Mouse (Mus musculus) embryonic facial prominence, embryonic 15.5 days (tissue): ENCODE data around the gene Dusp7. TPM values are rescaled to one million over a fixed set of nuclear protein-coding genes. Genes with fewer than 3 reads are reported as not detected.

ENCODE experiments used
- ATAC-seq: fragments of 200-750 bp; cut with Nextera tagmentation; 2 replicates; pipeline ENCODE4 v1.8.0; 2017; ENCODE audit warnings: low read depth, moderate TSS enrichment; ENCODE audit not compliant: insufficient number of reproducible peaks, low FRiP score, low TSS enrichment
- H3K27ac ChIP-seq: fragments of 300-500 bp; sonication (generic); replicated peaks from 2 replicates; pipeline ENCODE4 v1.5.1; 2015; ENCODE audit warnings: mild to moderate bottlenecking, inconsistent platforms
- H3K27me3 ChIP-seq: fragments of 300-500 bp; sonication (generic); 2 replicates; pipeline ENCODE4 v1.6.1; 2015; ENCODE audit warnings: inconsistent platforms
- H3K36me3 ChIP-seq: fragments of 300-500 bp; sonication (generic); 2 replicates; pipeline ENCODE4 v1.6.1; 2015; ENCODE audit warnings: mild to moderate bottlenecking, inconsistent platforms
- H3K4me1 ChIP-seq: fragments of 300-500 bp; sonication (generic); 2 replicates; pipeline ENCODE4 v1.6.1; 2015; ENCODE audit warnings: inconsistent platforms
- H3K4me2 ChIP-seq: fragments of 300-500 bp; sonication (generic); replicated peaks from 2 replicates; pipeline ENCODE4 v1.6.1; 2015; ENCODE audit warnings: mild to moderate bottlenecking, inconsistent platforms
- H3K4me3 ChIP-seq: fragments of 300-500 bp; sonication (generic); replicated peaks from 2 replicates; pipeline ENCODE4 v1.5.1; 2015; ENCODE audit warnings: mild to moderate bottlenecking, inconsistent platforms
- H3K9ac ChIP-seq: fragments of 300-500 bp; sonication (generic); 2 replicates; pipeline ENCODE4 v1.6.1; 2015; ENCODE audit warnings: inconsistent platforms
- H3K9me3 ChIP-seq: fragments of 300-500 bp; sonication (generic); replicated peaks from 2 replicates; pipeline ENCODE4 v1.6.1; 2016; ENCODE audit warnings: inconsistent platforms
- WGBS: fragments of 180-500 bp; shearing (Covaris S2); methylation state at CpG from one replicate; pipeline ENCODE4 v1.1.7; 2015; 5-methylcytosine and 5-hydroxymethylcytosine counted together
- polyA plus RNA-seq: library from polyadenylated mRNA; unstranded; fragments of >200 nt; fragmentation: Nextera tagmentation; extraction: Ambion mirVana; gene quantifications from 2 replicates; pipeline ENCODE4 v1.2.1, GENCODE M21; 2015

Dusp7 gene
- polyA plus RNA-seq, 1 experiment from 2014 or later = 42.3 TPM

DNA sequence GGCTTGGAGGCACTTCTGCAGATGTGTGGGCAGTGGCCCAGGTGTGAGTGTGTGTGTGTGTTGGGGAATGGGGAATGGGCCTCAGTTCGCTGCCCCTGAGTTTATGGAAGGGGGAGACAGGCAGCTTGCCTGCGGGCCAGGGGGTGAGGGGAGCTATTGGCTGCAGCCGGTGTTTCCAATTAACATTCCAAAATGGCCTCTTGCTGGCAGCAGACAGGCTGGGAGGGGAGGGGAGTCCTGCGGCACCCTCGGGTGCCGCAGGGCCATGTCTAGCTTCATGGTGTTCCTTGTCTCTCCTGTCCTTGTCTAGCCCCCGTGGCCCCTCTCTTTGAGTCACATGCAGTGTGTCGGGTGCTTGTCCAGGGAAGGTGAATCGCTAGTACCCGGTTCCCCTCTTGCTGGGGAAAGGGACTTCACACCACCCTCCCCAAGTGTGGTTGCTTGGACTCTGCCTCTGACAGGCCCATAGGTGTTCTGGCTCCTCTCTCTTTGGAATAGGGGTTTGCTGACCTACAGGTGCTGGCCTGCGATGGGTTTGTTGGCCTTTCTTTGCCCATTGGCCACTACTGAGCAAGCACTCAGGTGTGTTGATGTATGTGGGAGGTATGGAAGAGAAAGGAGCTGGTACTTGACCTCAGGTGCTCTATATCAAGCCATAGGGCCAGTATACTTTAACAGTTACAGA, 1.5 kb downstream of the Dusp7 start:
- Histone ChIP-seq H3K4me2 (peak overlapping the region; percentile 97), H3K4me3 (peak overlapping the region; percentile 93), H3K27me3 (no peaks in the 10 kb centered on the region), H3K9ac (peak overlapping the region; percentile 95), H3K27ac (peak overlapping the region; percentile 99), H3K9me3 (no peaks in the 10 kb centered on the region), H3K36me3 (peaks cover 29% of the 10 kb centered on the region), H3K4me1 (peaks cover 68% of the 10 kb centered on the region)
- no peak for ATAC-seq
- 4% methylated on average over 11 of the region's 11 CpGs for WGBS

DNA sequence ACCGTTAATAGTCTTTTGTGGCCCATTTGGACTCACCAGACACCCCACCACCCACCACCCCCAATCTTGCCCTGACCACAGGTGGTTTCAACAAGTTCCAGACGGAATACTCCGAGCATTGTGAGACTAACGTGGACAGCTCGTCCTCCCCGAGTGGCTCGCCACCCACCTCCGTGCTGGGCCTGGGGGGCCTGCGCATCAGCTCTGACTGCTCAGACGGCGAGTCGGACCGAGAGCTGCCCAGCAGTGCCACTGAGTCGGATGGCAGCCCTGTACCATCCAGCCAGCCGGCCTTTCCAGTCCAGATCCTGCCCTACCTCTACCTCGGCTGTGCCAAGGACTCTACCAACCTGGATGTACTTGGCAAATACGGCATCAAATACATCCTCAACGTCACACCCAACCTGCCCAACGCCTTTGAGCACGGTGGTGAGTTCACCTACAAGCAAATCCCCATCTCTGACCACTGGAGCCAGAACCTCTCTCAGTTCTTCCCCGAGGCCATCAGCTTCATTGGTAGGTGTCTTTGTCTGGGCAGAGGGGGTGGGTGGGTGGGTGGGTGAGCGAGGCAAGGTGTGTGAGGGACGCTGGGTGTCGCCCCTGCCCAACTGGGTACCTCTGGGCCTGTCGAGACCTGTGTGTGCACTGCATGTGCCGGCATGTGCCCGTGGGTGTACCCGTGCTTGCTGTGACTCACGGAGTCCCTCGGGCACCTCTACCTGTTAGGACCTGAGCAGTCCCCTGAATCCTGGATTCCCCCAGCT, 2.4 kb downstream of the Dusp7 start:
- H3K4me3 ChIP-seq = peak overlapping the region; percentile 93
- H3K27ac ChIP-seq = peak overlapping the region; percentile 99
- H3K36me3 ChIP-seq = peaks cover 35% of the 10 kb centered on the region
- H3K9ac ChIP-seq = peak overlapping the region; percentile 95
- peak overlapping the region; percentile 97 for H3K4me2 ChIP-seq
- no peak for ATAC-seq
- peaks cover 66% of the 10 kb centered on the region for H3K4me1 ChIP-seq
- 28% methylated on average over 30 of the region's 30 CpGs for WGBS
- H3K27me3 ChIP-seq = no peaks in the 10 kb centered on the region
- H3K9me3 ChIP-seq = no peaks in the 10 kb centered on the region

DNA sequence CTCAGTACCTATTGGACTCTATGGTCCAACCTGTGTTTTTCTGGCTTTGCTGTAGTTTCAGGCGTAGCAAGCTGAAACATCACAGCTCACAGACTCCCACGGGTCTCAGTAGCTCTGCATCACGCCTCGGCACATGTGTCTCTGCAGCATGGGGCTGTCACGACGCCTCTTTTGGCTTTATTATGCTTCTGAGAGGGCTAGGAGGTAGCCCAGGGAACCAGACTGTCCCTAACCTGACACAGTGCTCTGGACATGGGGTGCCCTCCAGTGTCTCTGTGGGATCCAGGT, 2.9 kb downstream of the Dusp7 start:
- no peak for ATAC-seq
- H3K4me2 ChIP-seq = peak overlapping the region; percentile 97
- H3K27me3 ChIP-seq = no peaks in the 10 kb centered on the region
- H3K4me3 ChIP-seq = peak overlapping the region; percentile 93
- peak overlapping the region; percentile 95 for H3K9ac ChIP-seq
- peaks cover 60% of the 10 kb centered on the region for H3K4me1 ChIP-seq
- H3K36me3 ChIP-seq = peaks cover 36% of the 10 kb centered on the region
- WGBS = 11% methylated on average over 6 of the region's 6 CpGs
- peak overlapping the region; percentile 80 for H3K27ac ChIP-seq
- H3K9me3 ChIP-seq = no peaks in the 10 kb centered on the region

DNA sequence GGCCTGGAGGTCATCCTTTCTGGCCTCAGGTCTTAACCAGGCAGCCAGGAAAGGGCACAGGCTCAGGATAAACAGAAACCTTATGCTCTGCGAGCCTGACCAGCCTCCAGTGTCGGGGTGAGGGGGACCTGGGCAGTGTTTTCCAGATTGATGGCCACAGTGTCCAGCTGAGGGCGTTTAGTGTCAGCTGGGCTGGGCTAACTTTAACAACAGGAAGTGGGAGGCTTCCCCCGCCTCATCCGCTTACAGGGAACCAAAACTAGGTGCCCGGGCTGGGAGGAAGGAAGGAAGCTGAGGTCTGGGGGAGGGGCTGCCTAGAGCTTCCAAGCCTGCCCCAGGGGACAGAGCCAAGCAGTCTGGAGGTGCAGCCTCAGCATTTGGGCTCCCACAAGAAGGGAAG, 3.3 kb downstream of the Dusp7 start:
- H3K27ac ChIP-seq = peak overlapping the region; percentile 80

DNA sequence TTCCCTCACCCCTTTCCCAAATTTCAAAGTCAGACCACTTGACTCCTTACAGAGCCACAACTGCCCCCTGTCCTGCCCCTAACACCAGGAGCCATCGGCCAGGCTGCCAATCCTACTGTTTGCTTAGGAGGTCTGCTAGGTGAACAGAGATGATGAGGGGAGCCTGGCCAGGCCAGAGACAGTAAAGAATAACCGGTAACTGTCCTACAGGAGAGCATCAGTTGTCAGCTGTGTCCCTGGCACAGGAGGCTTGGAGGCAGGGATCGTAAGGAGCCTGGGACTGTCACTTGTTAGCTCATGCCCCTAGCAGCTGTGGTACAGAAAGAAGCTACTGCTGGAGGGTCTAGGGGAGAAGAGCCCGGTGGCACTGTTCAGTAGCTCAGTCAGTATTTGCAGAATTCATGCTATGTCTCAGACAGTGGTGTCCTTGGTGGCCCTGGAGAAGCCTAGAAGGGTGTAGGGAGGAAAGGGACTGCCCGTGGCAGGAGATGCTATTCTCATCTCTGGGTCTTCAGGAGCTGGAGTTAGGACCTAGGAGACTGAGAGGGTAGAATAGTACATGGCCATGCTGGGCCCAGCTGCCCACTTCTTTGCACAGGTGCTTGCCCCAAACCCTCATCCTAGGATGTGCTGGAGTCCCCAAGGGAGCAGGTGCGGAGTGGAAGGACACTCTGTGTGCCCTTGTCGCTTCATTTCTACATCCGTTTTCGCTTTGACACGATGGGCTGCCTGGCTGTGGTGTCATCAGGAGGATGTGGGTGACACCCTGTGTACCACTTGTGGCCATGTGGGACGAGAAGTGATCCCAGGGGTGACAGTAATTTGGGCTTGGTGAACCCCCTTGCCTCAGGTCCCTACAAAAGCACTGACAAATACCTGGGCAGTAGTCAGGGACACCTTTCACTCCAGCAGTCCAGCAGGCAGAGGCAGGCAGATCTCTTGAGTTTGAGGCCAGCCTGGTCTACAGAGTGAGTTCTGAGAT, 4.3 kb downstream of the Dusp7 start:
- WGBS = 80% methylated on average over 11 of the region's 11 CpGs
- peak overlapping the region; percentile 93; the same call in 1 of the 2 replicates for H3K4me3 ChIP-seq
- H3K9me3 ChIP-seq = no peaks in the 10 kb centered on the region
- no peak overlapping the region for H3K27ac ChIP-seq
- peaks cover 46% of the 10 kb centered on the region for H3K36me3 ChIP-seq
- no peaks in the 10 kb centered on the region for H3K27me3 ChIP-seq
- H3K9ac ChIP-seq = no peak overlapping the region
- H3K4me1 ChIP-seq = peaks cover 59% of the 10 kb centered on the region
- ATAC-seq = no peak
- peak overlapping the region; percentile 97 for H3K4me2 ChIP-seq

More for the DNA sequence above, 3.3 kb downstream of the Dusp7 start:
- Histone ChIP-seq H3K4me1 (peaks cover 56% of the 10 kb centered on the region), H3K36me3 (peaks cover 37% of the 10 kb centered on the region), H3K4me3 (peak overlapping the region; percentile 93), H3K4me2 (peak overlapping the region; percentile 97), H3K9me3 (no peaks in the 10 kb centered on the region), H3K27me3 (no peaks in the 10 kb centered on the region), H3K9ac (peak overlapping the region; percentile 95)
- 11% methylated on average over 6 of the region's 6 CpGs for WGBS
- ATAC-seq = no peak

DNA sequence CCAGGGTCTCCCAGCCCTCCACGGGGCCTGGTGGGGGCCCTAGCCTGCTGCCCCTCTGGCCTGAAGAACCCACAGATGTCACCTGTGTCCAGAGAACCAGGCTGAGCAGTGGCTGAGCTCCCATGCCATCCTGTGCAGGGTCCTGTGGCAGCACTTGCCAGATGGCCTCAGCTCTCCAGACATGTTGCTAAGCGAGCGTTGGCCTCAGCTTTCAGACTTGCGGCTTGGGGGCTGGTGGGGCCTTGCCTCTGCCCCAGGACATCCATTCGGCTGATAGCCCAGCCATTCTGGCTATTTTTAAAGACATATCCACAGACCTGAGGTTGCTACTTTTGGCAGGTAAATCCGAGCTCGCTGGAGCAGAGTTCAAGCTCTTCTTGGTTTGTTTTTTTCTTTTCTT, 5.5 kb downstream of the Dusp7 start:
- no peaks in the 10 kb centered on the region for H3K27me3 ChIP-seq
- no peak for ATAC-seq
- no peak overlapping the region; the same call in 1 of the 2 replicates for H3K4me3 ChIP-seq
- H3K4me1 ChIP-seq = peaks cover 70% of the 10 kb centered on the region
- WGBS = 70% methylated on average over 7 of the region's 7 CpGs
- H3K9me3 ChIP-seq = no peaks in the 10 kb centered on the region
- H3K27ac ChIP-seq = no peak overlapping the region
- H3K4me2 ChIP-seq = no peak overlapping the region; the same call in 1 of the 2 replicates
- no peak overlapping the region for H3K9ac ChIP-seq
- peaks cover 57% of the 10 kb centered on the region for H3K36me3 ChIP-seq

DNA sequence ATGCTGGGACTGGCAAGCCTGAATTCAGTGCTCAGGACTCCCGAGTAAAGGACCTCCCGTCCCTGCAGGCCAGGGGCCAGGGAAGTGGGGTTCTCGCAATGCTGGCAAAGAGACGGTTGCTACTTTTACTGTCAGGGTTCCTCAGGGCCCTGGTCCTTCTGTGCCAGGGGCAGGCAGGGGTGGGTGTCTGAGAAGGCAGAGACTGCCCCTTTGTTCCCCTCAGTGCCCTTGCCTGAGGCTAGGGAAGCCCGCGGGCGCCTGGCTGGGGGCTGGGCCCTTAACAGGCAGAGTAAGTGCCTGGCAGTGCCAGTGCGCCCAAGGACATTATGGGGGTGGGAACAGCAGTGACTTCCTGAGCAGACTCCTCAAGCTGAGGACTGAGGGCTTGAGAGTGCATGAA, 8.8 kb downstream of the Dusp7 start:
- Histone ChIP-seq H3K9ac (no peak overlapping the region), H3K4me1 (peaks cover 59% of the 10 kb centered on the region), H3K27me3 (no peaks in the 10 kb centered on the region), H3K4me3 (no peak overlapping the region), H3K9me3 (no peaks in the 10 kb centered on the region), H3K4me2 (no peak overlapping the region), H3K27ac (peak overlapping the region; percentile 76), H3K36me3 (peaks cover 55% of the 10 kb centered on the region)
- ATAC-seq = no peak
- 76% methylated on average over 8 of the region's 8 CpGs for WGBS

DNA sequence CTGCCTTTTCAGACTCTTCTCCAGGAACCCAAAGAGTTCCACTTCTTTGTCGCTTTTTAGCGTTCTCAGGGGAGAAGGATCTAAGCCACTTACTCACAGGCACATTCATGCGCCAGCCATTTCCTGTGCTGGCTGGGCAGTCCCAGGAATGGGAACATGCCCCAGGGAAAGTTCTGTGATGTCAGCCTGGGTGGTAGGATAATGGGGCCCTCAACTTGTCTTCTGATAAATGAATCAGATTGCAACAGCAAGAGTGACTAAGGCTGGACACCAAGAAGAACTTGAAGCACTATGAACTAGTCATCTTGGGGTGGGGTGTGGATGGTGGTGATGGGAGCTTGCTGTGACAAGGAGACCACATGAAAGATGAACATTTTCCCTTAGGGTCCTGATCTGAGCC, 9.6 kb downstream of the Dusp7 start:
- 50% methylated on average over 3 of the region's 3 CpGs for WGBS
- H3K36me3 ChIP-seq = peaks cover 47% of the 10 kb centered on the region
- H3K9ac ChIP-seq = no peak overlapping the region
- peak overlapping the region; percentile 76 for H3K27ac ChIP-seq
- H3K4me2 ChIP-seq = no peak overlapping the region
- no peak for ATAC-seq
- no peak overlapping the region for H3K4me3 ChIP-seq
- H3K27me3 ChIP-seq = no peaks in the 10 kb centered on the region
- H3K4me1 ChIP-seq = peaks cover 51% of the 10 kb centered on the region
- no peaks in the 10 kb centered on the region for H3K9me3 ChIP-seq

DNA sequence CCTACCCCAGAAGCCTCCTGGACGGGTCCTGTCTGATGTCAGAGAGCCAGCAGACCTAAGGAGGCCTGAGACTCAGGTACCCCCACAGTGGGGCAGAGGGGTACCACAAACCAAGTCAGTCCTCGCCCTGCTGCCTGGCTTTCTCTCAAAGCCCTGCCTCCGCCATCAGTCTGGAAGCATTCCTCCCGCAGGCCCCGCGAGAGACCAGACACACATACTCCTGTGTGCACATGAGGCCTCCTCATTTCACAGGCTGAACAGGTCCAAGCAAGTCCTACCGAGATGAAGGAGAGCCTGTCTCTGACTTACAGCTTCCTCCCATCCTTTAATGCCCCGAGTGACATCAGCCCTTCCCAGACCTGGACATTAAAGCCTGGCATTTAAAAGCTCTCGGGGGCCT, 10.3 kb downstream of the Dusp7 start:
- Histone ChIP-seq H3K27ac (peak overlapping the region; percentile 76), H3K4me3 (no peak overlapping the region), H3K4me1 (peaks cover 51% of the 10 kb centered on the region), H3K27me3 (no peaks in the 10 kb centered on the region), H3K9me3 (no peaks in the 10 kb centered on the region), H3K36me3 (peaks cover 40% of the 10 kb centered on the region), H3K4me2 (no peak overlapping the region), H3K9ac (no peak overlapping the region)
- 41% methylated on average over 9 of the region's 9 CpGs for WGBS
- no peak; the same call in 1 of the 2 replicates for ATAC-seq

DNA sequence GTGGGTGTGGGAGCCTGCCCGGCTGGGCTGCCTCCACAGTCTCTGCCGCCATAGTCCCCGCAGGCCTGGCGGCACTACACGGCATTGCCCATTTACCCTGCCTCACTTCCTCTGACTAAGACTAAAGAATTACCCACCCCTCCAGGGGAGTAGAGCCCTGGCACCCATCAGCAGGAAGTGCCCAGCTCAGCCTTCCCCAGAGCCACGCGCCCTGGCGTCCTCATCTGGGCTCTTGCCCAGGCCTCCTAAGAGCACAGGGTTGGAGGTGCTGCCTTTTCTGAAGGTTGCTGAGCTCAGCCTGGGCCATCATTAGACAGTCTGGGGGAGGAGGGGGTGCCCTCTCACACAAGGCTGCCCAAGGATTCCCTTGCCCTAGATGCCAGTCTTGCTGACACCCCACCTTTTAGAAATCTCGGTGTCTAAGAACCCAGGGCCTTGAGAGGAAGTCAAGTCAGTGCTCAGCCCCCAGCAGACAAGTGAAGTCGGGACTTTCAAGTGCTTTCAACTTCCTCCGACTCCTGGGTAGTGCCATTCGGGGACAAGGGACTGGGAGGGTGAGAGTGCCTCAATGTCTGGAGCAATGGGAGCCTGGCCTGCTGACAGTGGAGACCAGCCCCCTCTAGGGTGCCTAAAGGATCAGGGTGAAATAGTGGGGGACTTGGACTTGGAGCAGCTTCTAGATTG, 17.9 kb downstream of the Dusp7 start:
- no peaks in the 10 kb centered on the region for H3K36me3 ChIP-seq
- no peak overlapping the region for H3K4me3 ChIP-seq
- H3K27ac ChIP-seq = no peak overlapping the region
- H3K4me2 ChIP-seq = no peak overlapping the region
- peaks cover 32% of the 10 kb centered on the region for H3K4me1 ChIP-seq
- no peaks in the 10 kb centered on the region for H3K27me3 ChIP-seq
- ATAC-seq = no peak
- no peak overlapping the region for H3K9ac ChIP-seq
- H3K9me3 ChIP-seq = no peaks in the 10 kb centered on the region
- 83% methylated on average over 12 of the region's 12 CpGs for WGBS
